Mouse (Mus musculus) CH12.LX (cell line): Measurements from ENCODE around the gene Thsd7b. TPM values are rescaled to one million over a fixed set of nuclear protein-coding genes. Genes with fewer than 3 reads are reported as not detected.

ENCODE experiments used
- DNase-seq: peaks from one replicate; pipeline ENCODE4 v3.0.0-alpha.2; 2013; ENCODE audit errors: extremely low read depth
- H3K27ac ChIP-seq: 2 replicates; pipeline ENCODE4 v1.5.1; 2012; ENCODE audit warnings: low read depth, mild to moderate bottlenecking, control low read depth, moderate library complexity; ENCODE audit not compliant: insufficient read depth
- H3K27me3 ChIP-seq: replicated peaks from 2 replicates; pipeline ENCODE3; 2012; ENCODE audit warnings: inconsistent platforms
- H3K36me3 ChIP-seq, 2 experiments: replicated peaks in 1 of 2; 2 replicates each; pipeline versions ENCODE3 to v1.6.1; 2012; ENCODE audit warnings: inconsistent platforms in 1 of 2, low read length in 1 of 2, mild to moderate bottlenecking in 1 of 2, mixed read lengths in 1 of 2, moderate library complexity in 1 of 2; ENCODE audit not compliant: control insufficient read depth in 1 of 2, insufficient read depth in 1 of 2
- H3K4me1 ChIP-seq, 2 experiments: 2 replicates each; pipeline ENCODE4 v1.6.1; 2012; ENCODE audit warnings: inconsistent platforms in 1 of 2, moderate library complexity in 1 of 2; ENCODE audit not compliant: insufficient read depth in 2 of 2, control insufficient read depth in 1 of 2
- H3K4me2 ChIP-seq: 2 replicates; pipeline ENCODE4 v1.6.1; 2012; ENCODE audit warnings: low read depth, mild to moderate bottlenecking, control low read depth; ENCODE audit not compliant: poor library complexity, insufficient read depth, severe bottlenecking
- H3K4me3 ChIP-seq, 3 experiments: fragments of 150-350 bp in 1 of 3; sonication (generic) in 1 of 3; replicated peaks in 1 of 3; 2 replicates each; pipeline versions ENCODE3 to v1.5.1; 2011 to 2012; ENCODE audit warnings: low read depth in 2 of 3, low read length in 2 of 3, mild to moderate bottlenecking in 2 of 3, moderate library complexity in 2 of 3, control low read depth in 1 of 3, improper control_type of control experiment in 1 of 3, inconsistent platforms in 1 of 3, mixed read lengths in 1 of 3; ENCODE audit not compliant: poor library complexity in 1 of 3
- H3K79me2 ChIP-seq: replicated peaks from 2 replicates; pipeline ENCODE4 v1.6.1; 2012; ENCODE audit warnings: mild to moderate bottlenecking, moderate library complexity; ENCODE audit not compliant: control insufficient read depth, poor library complexity, insufficient read depth, severe bottlenecking; ENCODE audit errors: extremely low read depth
- H3K9ac ChIP-seq: 2 replicates; pipeline ENCODE4 v1.6.1; 2012; ENCODE audit warnings: low read depth, mild to moderate bottlenecking, control low read depth, moderate library complexity; ENCODE audit not compliant: insufficient read depth
- H3K9me3 ChIP-seq: replicated peaks from 2 replicates; pipeline ENCODE3; 2012; ENCODE audit warnings: low read length, inconsistent platforms, mixed read lengths
- E2F4 ChIP-seq: IDR thresholded peaks from 2 replicates; pipeline ENCODE4 v1.6.1; 2011; ENCODE audit warnings: low read depth, low read length, improper control_type of control experiment; ENCODE audit not compliant: insufficient replicate concordance
- ETS1 ChIP-seq: conservative IDR thresholded peaks from 2 replicates; pipeline ENCODE4 v1.6.1; 2012; ENCODE audit warnings: low read depth, mild to moderate bottlenecking, inconsistent platforms, low read length, improper control_type of control experiment, moderate library complexity
- HCFC1 ChIP-seq: IDR thresholded peaks from 2 replicates; pipeline ENCODE4 v1.6.1; 2012; ENCODE audit warnings: low read depth, mild to moderate bottlenecking, inconsistent platforms, low read length, improper control_type of control experiment
- JUN ChIP-seq: IDR thresholded peaks from 2 replicates; pipeline ENCODE4 v1.6.1; 2011; ENCODE audit warnings: low read depth, mild to moderate bottlenecking, low read length, improper control_type of control experiment, moderate library complexity; ENCODE audit not compliant: insufficient read depth
- KAT2A ChIP-seq: IDR thresholded peaks from 2 replicates; pipeline ENCODE4 v1.6.1; 2012; ENCODE audit warnings: low read length, improper control_type of control experiment, inconsistent platforms; ENCODE audit not compliant: insufficient replicate concordance
- MEF2A ChIP-seq: IDR thresholded peaks from 2 replicates; pipeline ENCODE4 v1.6.1; 2014; ENCODE audit warnings: low read depth, mild to moderate bottlenecking, inconsistent platforms, low read length, improper control_type of control experiment, borderline replicate concordance
- NRF1 ChIP-seq: IDR thresholded peaks from 2 replicates; pipeline ENCODE4 v1.6.1; 2014; ENCODE audit warnings: low read depth, mild to moderate bottlenecking, inconsistent platforms, low read length, improper control_type of control experiment, moderate library complexity
- PAX5 ChIP-seq: IDR thresholded peaks from 2 replicates; pipeline ENCODE4 v1.6.1; 2012; ENCODE audit warnings: low read length, inconsistent platforms, mixed read lengths
- POLR2AphosphoS2 ChIP-seq: IDR thresholded peaks from 2 replicates; pipeline ENCODE4 v1.6.1; 2011; ENCODE audit warnings: low read depth, low read length, improper control_type of control experiment
- RAD21 ChIP-seq: IDR thresholded peaks from 2 replicates; pipeline ENCODE4 v1.6.1; 2011; ENCODE audit warnings: low read depth, mild to moderate bottlenecking, low read length, improper control_type of control experiment, moderate library complexity
- SIN3A ChIP-seq: IDR thresholded peaks from 2 replicates; pipeline ENCODE4 v1.6.1; 2012; ENCODE audit warnings: low read length, improper control_type of control experiment, inconsistent platforms
- SMC3 ChIP-seq: IDR thresholded peaks from 2 replicates; pipeline ENCODE4 v1.6.1; 2011; ENCODE audit warnings: low read depth, low read length, improper control_type of control experiment
- TBP ChIP-seq: conservative IDR thresholded peaks from 2 replicates; pipeline ENCODE4 v1.6.1; 2011; ENCODE audit warnings: low read depth, low read length, improper control_type of control experiment
- UBTF ChIP-seq: IDR thresholded peaks from 2 replicates; pipeline ENCODE4 v1.6.1; 2012; ENCODE audit warnings: low read depth, mild to moderate bottlenecking, inconsistent platforms, low read length, improper control_type of control experiment, moderate library complexity
- USF1 ChIP-seq: IDR thresholded peaks from 2 replicates; pipeline ENCODE4 v1.6.1; 2014; ENCODE audit warnings: low read depth, mild to moderate bottlenecking, inconsistent platforms, low read length, improper control_type of control experiment
- ZKSCAN1 ChIP-seq: IDR thresholded peaks from 2 replicates; pipeline ENCODE4 v1.6.1; 2012; ENCODE audit warnings: low read depth, inconsistent platforms, low read length, improper control_type of control experiment, borderline replicate concordance
- ZMIZ1 ChIP-seq: IDR thresholded peaks from 2 replicates; pipeline ENCODE4 v1.6.1; 2012; ENCODE audit warnings: low read depth, mild to moderate bottlenecking, inconsistent platforms, low read length, improper control_type of control experiment
- dilution Hi-C: fragments of 300-500 bp; cut with MboI; formaldehyde crosslinking; loops from 2 replicates; pipeline ENCODE4 v1.14.3; 2020; ENCODE audit warnings: low sequenced_read_pairs; ENCODE audit not compliant: extremely low pct_unique_long_range_greater_than_20kb, extremely low pct_ligation_motif_present
- in situ Hi-C: fragments of 300-500 bp; cut with MboI; formaldehyde crosslinking; loops from 3 replicates; pipeline ENCODE4 v1.14.3; 2019; ENCODE audit warnings: low sequenced_read_pairs, low pct_ligation_motif_present, low pct_unique_long_range_greater_than_20kb, mixed read lengths
- polyA plus RNA-seq: library from polyadenylated mRNA; unstranded; fragments of >175 nt; gene quantifications from 2 replicates; pipeline ENCODE4 v1.2.1, GENCODE M21; 2012; ENCODE audit warnings: low read depth; ENCODE audit not compliant: insufficient read length
- total RNA-seq, 2 experiments: library from RNA; depleted of rRNA; stranded (reverse); fragments of 300-350 nt in 1 of 2; fragments of >200 nt in 1 of 2; gene quantifications; 2 replicates each; pipeline ENCODE4 v1.2.3; 2012 to 2014

The Thsd7b gene
- total and polyA plus RNA-seq, 3 experiments, result not detected

DNA sequence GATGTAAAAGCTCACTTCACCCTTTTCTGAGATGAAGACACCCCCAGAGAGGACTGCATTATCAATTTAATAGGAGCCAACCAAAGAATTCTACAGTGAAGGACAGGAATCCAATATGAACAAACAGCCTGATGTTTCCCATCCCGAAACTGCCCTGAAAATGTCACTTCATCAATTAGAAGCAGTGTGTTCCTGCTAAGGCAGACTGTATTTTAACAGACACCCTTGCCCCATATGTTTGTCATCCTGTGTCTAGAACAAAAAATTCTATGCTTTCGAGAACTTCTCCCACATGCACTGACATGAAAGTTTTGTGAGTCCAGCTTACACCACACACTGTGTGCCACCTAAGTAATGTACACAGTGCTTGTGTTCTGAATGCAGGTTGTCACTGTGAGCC is 812.8 kb downstream of the Thsd7b start:
- DNase-seq, result no peak
- no peak overlapping the region for H3K9ac ChIP-seq
- no peak overlapping the region for H3K4me3 ChIP-seq
- H3K36me3 ChIP-seq, result no peaks in the 10 kb centered on the region
- H3K79me2 ChIP-seq, result no peaks in the 10 kb centered on the region
- no peaks in the 10 kb centered on the region for H3K9me3 ChIP-seq
- no peaks in the 10 kb centered on the region for H3K4me1 ChIP-seq
- no peak overlapping the region for H3K27ac ChIP-seq
- dilution Hi-C loops (no loop called here), in situ Hi-C loops (no loop called here)
- no peaks in the 10 kb centered on the region for H3K27me3 ChIP-seq
- no peak overlapping the region for H3K4me2 ChIP-seq
- no peak for TF ChIP-seq E2F4

DNA sequence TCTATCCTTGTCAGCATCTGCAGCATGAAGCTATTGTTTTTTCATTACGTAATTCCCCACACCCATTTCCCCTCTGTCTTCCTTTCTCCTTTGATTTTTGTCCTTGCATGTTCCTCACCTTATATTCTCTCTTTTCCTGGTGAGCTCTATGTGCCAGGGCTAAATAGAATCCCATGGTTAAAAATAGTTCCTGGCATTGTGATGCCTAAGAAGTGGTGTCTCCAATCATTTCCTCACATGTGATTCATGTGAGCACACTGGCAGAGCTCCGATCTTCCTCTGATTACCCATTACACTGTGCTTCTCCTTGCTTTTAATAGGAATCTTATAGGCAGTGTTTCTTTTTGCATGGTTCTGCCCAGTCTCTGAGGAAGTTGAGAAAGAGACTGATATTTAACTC is 826.1 kb downstream of the Thsd7b start:
- TF ChIP-seq POLR2AphosphoS2 (no peak), UBTF (no peak), RAD21 (no peak), PAX5 (no peak), NRF1 (no peak), ZMIZ1 (no peak), TBP (no peak), MEF2A (no peak), E2F4 (no peak), ETS1 (no peak), SIN3A (no peak), KAT2A (no peak), SMC3 (no peak), USF1 (no peak), ZKSCAN1 (no peak), HCFC1 (no peak), JUN (no peak)
- Histone ChIP-seq H3K9ac (no peak overlapping the region), H3K4me2 (no peak overlapping the region), H3K27ac (no peak overlapping the region), H3K36me3 (no peaks in the 10 kb centered on the region), H3K4me1 (no peaks in the 10 kb centered on the region), H3K79me2 (no peaks in the 10 kb centered on the region), H3K27me3 (no peaks in the 10 kb centered on the region), H3K4me3 (no peak overlapping the region), H3K9me3 (no peaks in the 10 kb centered on the region)
- DNase-seq, result no peak
- in situ Hi-C loops, result no loop called here
- dilution Hi-C loops, result no loop called here
